Mouse (Mus musculus) layer of hippocampus, adult 11-12 months (tissue): Measurements from ENCODE around the gene Gm2381.
"Not testable (repeated sequence)": the region's sequence is repeated elsewhere in the genome, so short reads cannot be mapped to it uniquely, and the experiment has no call there.

ENCODE experiments used
- DNase-seq: peaks from one replicate; pipeline ENCODE4 v3.0.0; 2022; ENCODE audit warnings: low spot score

Gene Gm2381

DNA sequence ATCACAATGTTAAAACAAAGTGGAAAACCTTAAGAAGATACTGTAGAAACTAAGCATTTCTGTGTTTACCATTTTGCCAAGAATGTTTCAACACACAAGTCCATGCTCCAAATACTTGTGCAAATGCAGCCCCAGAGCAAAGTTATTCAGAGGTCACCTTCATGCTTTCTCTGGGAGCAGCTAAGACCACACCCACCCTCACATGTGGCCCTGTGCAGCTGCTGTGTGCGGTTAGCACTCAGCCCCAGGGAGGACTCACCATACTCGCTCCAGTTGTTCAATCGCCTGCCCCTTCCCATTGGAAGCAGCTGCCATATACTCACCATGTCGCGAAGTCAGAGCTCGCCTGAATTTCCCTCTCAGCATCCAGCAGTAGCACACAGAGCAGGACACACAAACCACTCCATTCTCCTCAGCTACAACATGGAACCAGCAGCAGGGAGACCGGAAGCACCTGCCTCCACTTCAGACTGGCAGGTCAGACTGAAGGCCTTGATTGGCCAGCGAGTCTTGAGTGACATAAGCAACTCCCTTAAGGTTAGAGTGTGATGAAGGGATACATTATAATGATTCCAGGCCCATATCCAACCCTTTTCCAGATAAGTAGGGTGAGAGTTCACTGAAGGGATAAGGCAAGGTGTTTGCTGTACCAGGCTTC lies at the start of gene Gm2381:
TSS of gene Gm2381 (minus strand) at position 434 of the 658 bp plus-strand sequence.
- DNase-seq, result not testable (repeated sequence)

DNA sequence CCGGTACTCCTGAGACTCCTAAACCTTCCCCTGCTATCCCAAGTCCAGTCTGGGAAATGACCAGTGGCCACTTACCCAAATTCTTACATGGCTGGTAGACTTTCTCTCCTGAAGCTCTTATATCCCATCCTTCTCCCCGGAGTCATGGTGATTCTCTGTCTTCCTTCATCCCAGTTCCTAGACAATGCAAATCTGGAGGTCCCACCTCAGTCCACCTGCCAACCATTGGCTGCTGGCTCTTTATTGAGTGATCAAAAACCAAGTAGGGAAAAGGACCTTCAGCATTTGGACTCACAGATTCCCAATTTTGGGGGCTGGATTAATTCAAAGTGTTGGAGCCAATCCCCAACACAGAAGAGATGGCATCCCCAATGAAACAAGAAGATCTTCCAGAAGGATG lies 31.0 kb upstream of the Gm2381 start:
- DNase-seq, result not testable (repeated sequence)

DNA sequence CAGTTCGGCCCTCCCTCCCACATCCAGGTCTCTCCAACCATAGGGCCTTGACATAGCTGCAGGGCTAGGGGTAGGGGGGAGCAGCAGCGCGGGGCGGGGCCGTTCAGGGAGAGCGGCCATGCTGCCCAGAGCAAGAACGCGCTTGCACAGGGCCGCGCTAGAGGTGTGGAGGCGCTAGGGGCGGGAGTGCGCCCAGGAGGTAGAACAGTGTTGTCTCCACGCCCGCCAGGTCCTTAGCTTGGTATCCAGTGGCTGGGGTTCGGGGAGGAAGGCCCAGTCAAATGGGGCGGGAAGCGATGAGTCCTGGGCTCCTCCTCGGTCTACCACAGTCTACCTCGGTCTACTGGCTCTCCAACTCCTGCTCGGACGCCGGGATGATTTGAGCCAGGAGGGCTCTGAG lies 11.1 kb upstream of the Gm2381 start:
- DNase-seq, result no peak

DNA sequence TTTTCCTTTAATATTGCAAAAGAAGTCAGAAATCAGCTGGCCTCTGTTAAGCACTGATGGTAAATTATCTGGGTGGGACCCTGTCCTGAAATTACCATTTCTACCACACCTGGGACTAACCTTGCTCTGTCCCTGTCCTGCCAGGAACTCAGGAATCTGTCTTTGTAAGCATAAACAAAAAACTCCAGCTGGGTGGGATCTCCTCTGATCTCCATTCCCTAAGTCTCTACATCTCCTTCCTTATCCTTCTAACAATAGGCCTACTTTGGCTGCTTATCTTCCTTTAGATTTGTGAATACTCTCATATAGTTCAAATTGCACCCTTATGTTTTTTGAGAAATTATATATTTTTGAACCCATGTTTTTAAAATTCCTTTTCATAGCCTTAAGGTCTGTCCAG lies 28.7 kb downstream of the Gm2381 start:
- DNase-seq, result not testable (repeated sequence)

DNA sequence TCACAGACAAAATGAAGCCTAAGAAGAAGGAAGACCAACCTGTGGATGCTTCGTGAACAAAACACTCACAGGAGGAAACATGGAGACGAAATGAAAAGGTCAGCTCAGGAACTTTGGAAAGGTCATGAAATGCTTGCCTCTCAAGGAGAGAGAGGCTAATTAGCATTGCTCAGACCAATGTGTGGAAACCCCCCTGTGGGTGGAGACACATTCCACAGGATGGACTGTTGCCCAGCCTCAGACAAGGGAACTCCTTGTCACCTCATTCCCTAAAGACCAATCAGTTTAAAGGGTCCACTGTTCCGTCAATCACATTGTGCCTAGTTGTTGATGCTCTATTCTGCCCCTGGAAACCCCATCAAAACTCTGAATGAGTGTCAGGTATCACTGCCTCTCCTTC lies 34.8 kb downstream of the Gm2381 start:
- no peak for DNase-seq

DNA sequence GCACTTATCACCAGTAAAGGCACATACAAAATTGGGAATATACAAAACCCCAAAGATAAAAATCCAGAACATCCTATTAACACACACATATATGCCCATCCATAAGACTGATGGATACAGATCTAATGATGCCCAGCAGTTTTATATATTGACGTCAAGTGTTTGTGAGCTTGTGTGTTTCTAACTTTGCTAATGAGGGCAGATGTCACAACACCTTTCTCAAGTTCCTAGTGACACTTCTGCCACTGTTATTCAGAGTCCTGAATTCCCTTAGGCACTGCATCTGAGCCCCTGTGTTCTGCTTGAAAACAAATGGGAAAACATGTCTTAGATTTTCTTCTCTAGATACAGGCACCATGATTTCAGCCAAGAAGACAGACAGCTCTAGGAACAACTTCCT lies 73.6 kb downstream of the Gm2381 start, which contains the start of gene Vmn2r62:
TSS of gene Vmn2r62 (minus strand) at position 101 of the 400 bp plus-strand sequence.
- DNase-seq, result not testable (repeated sequence)
